Mouse (Mus musculus): ENCODE data around the gene Ctdsp1. TPM values are rescaled to one million over a fixed set of nuclear protein-coding genes. Genes with fewer than 3 reads are reported as not detected.

The Ctdsp1 gene
- polyA plus RNA-seq, 1 experiment: 96.1 TPM

DNA sequence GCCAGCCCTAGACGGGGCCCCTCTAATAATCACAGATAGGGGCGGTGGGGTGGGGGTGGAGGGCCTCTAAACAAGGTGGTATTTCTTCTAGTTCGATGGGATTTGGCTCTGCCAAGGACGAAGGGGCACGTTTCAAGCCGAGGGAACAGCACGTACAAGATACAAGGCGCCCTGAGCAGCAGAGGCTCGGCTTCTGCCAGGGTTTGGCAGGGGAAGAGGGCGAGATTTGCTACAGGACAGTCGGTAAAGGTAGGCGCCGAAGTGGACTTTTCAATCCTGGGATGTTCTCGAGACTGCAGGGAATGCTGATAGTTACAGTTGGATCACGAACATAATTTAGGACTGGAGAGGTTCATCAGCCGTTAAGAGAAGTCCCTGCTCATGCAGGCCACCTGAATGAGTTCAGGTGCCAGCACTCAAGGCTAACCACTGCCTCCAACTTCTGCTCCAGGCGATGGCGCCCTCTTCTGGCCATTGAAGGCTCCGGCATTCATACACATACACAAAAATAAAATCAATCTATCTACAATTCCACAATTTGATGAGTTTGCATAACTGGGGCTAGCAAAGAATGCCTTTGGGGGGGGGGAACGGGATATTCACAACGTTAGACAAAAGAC, 912 bp upstream of the Ctdsp1 start:
- no peak for TF ChIP-seq POLR2A (IDR thresholded peaks at IDR 0.05; ENCODE audit: low read depth, low read length)
- TF ChIP-seq CTCF (IDR thresholded peaks at IDR 0.05; ENCODE audit: extremely low read depth, insufficient read depth, insufficient read length, insufficient replicate concordance): peak; percentile 80
- peaks cover 25% of the 10 kb centered on the region for H3K4me1 ChIP-seq (ENCODE audit: control insufficient read depth, insufficient read depth, insufficient read length)
- H3K27ac ChIP-seq (ENCODE audit: insufficient read depth, low read length): peak overlapping the region; percentile 91
- DNase-seq (ENCODE audit: low read depth in 1 of 2, low spot score in 2 of 2): peak; percentile 64 to 72
- peaks cover 17% of the 10 kb centered on the region for H3K36me3 ChIP-seq (ENCODE audit: control insufficient read depth, insufficient read depth, low read length)
- peak overlapping the region; percentile 23; the same call in 1 of the 2 replicates for H3K4me3 ChIP-seq (ENCODE audit: extremely low read depth, insufficient read depth, insufficient read length)
- H3K27me3 ChIP-seq (ENCODE audit: control insufficient read depth, insufficient read depth, low read length): no peaks in the 10 kb centered on the region
- WGBS: 2% methylated on average over 21 of the region's 21 CpGs

DNA sequence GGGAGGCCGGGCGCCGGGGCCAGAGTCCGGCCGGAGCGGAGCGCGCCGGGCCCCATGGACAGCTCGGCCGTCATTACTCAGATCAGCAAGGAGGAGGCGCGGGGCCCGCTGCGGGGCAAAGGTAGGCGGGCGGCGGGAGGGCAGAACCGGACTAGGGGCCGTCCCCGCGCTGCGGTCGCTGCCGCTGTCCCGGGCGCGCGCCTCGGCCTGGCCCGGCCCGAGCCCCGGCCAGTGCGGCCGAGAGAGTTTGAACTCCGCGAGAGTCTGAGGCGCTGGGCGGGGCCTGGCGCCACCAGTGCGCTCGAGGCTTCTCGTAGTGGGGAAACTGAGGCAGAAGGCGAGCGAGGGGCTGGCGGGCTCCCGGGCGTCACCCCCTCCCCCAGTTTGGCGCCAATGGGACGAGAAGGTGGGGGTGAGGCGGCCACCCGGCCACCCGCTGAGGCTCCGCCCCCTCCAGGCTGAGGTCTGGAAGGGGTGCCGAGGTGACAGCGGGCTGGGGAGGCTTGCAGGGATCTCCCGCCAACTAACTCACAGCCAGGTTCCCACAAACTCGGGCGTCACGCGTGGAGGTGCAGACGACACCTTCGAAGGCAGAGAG, 634 bp downstream of the Ctdsp1 start:
- Histone ChIP-seq H3K36me3 (ENCODE audit: control insufficient read depth, insufficient read depth, low read length) (peaks cover 17% of the 10 kb centered on the region), H3K4me3 (ENCODE audit: extremely low read depth, insufficient read depth, insufficient read length) (peak overlapping the region; percentile 98), H3K27me3 (ENCODE audit: control insufficient read depth, insufficient read depth, low read length) (no peaks in the 10 kb centered on the region), H3K27ac (ENCODE audit: insufficient read depth, low read length) (peak overlapping the region; percentile 98), H3K4me1 (ENCODE audit: control insufficient read depth, insufficient read depth, insufficient read length) (peaks cover 25% of the 10 kb centered on the region)
- TF ChIP-seq CTCF (IDR thresholded peaks at IDR 0.05; ENCODE audit: extremely low read depth, insufficient read depth, insufficient read length, insufficient replicate concordance): no peak
- peak in 1 of 2 experiments; percentile 71 for DNase-seq (ENCODE audit: low read depth in 1 of 2, low spot score in 2 of 2)
- under 1% methylated on average over 58 of the region's 63 CpGs for WGBS

DNA sequence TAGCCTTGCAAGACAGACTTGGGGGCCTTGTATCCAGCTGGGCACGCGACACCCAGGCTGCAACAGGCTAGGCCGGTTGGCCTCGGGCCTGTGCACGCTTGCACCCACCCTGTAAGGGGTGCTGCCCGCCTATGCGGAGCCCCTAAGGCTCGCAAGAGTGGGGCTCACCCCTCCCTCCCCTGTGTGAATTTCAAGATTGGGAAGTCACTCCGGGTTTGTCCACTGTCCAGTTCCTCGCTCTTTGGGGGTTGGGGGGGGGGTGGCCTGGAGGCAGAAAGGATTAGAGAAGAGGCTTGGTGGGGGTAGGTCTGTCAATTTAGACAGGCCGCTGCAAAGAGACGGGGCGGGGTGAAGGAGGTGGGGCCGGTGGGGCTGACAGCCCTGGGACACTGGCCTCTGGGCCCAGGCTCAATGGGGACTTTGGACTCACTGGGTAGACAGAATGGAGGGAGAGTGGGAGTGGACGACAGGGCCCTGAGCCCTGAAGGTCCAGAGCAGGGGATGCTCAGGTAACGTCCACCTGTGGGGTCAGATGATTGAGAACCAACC, 1.2 kb downstream of the Ctdsp1 start:
- H3K27ac ChIP-seq (ENCODE audit: insufficient read depth, low read length): peak overlapping the region; percentile 98
- H3K4me1 ChIP-seq (ENCODE audit: control insufficient read depth, insufficient read depth, insufficient read length): peaks cover 23% of the 10 kb centered on the region
- no peaks in the 10 kb centered on the region for H3K27me3 ChIP-seq (ENCODE audit: control insufficient read depth, insufficient read depth, low read length)
- H3K4me3 ChIP-seq (ENCODE audit: extremely low read depth, insufficient read depth, insufficient read length): peak overlapping the region; percentile 98
- peaks cover 17% of the 10 kb centered on the region for H3K36me3 ChIP-seq (ENCODE audit: control insufficient read depth, insufficient read depth, low read length)
- TF ChIP-seq POLR2A (IDR thresholded peaks at IDR 0.05; ENCODE audit: low read depth, low read length): no peak
- 4% methylated on average over 16 of the region's 16 CpGs for WGBS
- no peak for DNase-seq (ENCODE audit: low read depth in 1 of 2, low spot score in 2 of 2)

DNA sequence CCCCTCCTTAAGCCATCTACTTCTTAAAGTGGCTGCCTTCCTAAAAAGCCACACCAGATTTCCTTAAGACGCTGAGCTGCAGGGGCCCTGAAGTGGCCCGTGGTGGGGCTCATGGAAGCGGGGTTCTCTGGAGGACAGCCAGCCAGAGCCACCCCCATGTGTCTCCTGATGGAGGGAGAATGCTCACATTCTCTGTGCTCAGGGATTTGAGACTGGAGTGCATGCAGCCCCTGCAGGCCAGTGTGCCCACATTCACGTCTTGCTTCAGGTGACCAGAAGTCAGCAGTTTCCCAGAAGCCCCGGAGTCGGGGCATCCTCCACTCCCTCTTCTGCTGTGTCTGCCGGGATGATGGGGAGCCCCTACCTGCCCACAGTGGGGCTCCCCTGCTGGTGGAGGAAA, 1.7 kb downstream of the Ctdsp1 start:
- Histone ChIP-seq H3K36me3 (ENCODE audit: control insufficient read depth, insufficient read depth, low read length) (peaks cover 17% of the 10 kb centered on the region), H3K27me3 (ENCODE audit: control insufficient read depth, insufficient read depth, low read length) (no peaks in the 10 kb centered on the region), H3K27ac (ENCODE audit: insufficient read depth, low read length) (peak overlapping the region; percentile 26; the same call in 1 of the 2 replicates), H3K4me3 (ENCODE audit: extremely low read depth, insufficient read depth, insufficient read length) (peak overlapping the region; percentile 98; the same call in 1 of the 2 replicates), H3K4me1 (ENCODE audit: control insufficient read depth, insufficient read depth, insufficient read length) (peaks cover 18% of the 10 kb centered on the region)
- TF ChIP-seq CTCF (IDR thresholded peaks at IDR 0.05; ENCODE audit: extremely low read depth, insufficient read depth, insufficient read length, insufficient replicate concordance) (no peak), POLR2A (IDR thresholded peaks at IDR 0.05; ENCODE audit: low read depth, low read length) (no peak)
- DNase-seq (ENCODE audit: low read depth in 1 of 2, low spot score in 2 of 2): no peak
- 50% methylated on average over 7 of the region's 7 CpGs for WGBS

DNA sequence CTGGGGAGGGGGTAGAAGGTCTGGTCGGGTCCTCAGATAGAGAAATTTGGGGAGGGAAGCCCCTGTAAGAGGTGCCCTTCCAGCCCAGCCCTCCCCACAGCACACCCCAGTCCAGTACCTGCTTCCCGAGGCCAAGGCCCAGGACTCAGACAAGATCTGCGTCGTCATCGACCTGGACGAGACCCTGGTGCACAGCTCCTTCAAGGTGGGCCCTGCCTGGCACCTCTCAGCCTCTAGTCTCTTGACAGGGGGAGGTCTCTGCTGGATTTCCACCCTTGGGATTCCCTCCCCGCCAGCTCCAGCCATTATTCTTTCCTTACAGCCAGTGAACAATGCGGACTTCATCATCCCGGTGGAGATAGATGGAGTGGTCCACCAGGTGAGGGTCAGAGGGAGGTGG, 2.4 kb downstream of the Ctdsp1 start:
- H3K27me3 ChIP-seq (ENCODE audit: control insufficient read depth, insufficient read depth, low read length): no peaks in the 10 kb centered on the region
- no peak for DNase-seq (ENCODE audit: low read depth in 1 of 2, low spot score in 2 of 2)
- TF ChIP-seq CTCF (IDR thresholded peaks at IDR 0.05; ENCODE audit: extremely low read depth, insufficient read depth, insufficient read length, insufficient replicate concordance) (no peak), POLR2A (IDR thresholded peaks at IDR 0.05; ENCODE audit: low read depth, low read length) (no peak)
- H3K27ac ChIP-seq (ENCODE audit: insufficient read depth, low read length): no peak overlapping the region
- WGBS: 92% methylated on average over 9 of the region's 9 CpGs
- no peak overlapping the region for H3K4me3 ChIP-seq (ENCODE audit: extremely low read depth, insufficient read depth, insufficient read length)
- H3K4me1 ChIP-seq (ENCODE audit: control insufficient read depth, insufficient read depth, insufficient read length): peaks cover 18% of the 10 kb centered on the region
- peaks cover 17% of the 10 kb centered on the region for H3K36me3 ChIP-seq (ENCODE audit: control insufficient read depth, insufficient read depth, low read length)

DNA sequence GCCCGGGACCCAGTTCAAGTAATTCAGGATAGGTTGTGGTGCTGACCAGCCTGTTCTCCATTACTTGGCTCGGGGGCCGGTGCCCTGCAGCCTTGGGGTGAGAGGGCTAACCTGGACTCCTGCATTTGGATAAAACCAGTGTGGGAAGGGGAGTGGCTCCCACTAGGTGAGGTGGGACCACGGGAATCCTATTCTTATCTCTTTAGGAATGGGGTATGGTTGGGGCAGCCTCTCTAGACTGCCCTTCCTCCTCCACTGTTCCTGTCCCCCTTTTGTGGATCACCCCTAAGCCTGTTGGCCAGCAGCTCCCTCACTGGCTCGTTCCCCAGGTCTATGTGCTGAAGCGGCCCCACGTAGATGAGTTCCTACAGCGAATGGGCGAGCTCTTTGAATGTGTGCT, 3.0 kb downstream of the Ctdsp1 start:
- no peak for DNase-seq (ENCODE audit: low read depth in 1 of 2, low spot score in 2 of 2)
- Histone ChIP-seq H3K36me3 (ENCODE audit: control insufficient read depth, insufficient read depth, low read length) (peaks cover 17% of the 10 kb centered on the region), H3K4me3 (ENCODE audit: extremely low read depth, insufficient read depth, insufficient read length) (no peak overlapping the region), H3K27ac (ENCODE audit: insufficient read depth, low read length) (no peak overlapping the region), H3K27me3 (ENCODE audit: control insufficient read depth, insufficient read depth, low read length) (no peaks in the 10 kb centered on the region), H3K4me1 (ENCODE audit: control insufficient read depth, insufficient read depth, insufficient read length) (peaks cover 15% of the 10 kb centered on the region)
- 95% methylated on average over 9 of the region's 9 CpGs for WGBS
- TF ChIP-seq POLR2A (IDR thresholded peaks at IDR 0.05; ENCODE audit: low read depth, low read length) (no peak), CTCF (IDR thresholded peaks at IDR 0.05; ENCODE audit: extremely low read depth, insufficient read depth, insufficient read length, insufficient replicate concordance) (no peak)

DNA sequence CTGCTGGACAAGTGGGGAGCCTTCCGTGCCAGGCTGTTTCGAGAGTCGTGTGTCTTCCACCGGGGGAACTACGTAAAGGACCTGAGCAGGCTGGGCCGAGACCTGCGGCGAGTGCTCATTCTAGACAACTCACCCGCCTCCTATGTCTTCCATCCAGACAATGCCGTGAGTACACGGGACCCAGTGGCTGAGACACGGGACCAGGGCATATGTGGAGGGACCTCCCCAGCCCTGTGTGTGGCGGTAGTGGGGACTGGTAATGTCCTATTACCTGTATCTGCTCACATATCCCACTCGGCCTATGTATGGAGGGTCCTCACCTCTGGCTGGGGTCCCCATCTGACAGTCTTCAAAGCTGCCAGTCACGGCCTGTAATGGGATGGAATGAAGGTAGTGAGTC, 3.5 kb downstream of the Ctdsp1 start:
- WGBS: 97% methylated on average over 15 of the region's 15 CpGs
- H3K27ac ChIP-seq (ENCODE audit: insufficient read depth, low read length): no peak overlapping the region
- peaks cover 10% of the 10 kb centered on the region; the same call in 1 of the 2 replicates for H3K4me1 ChIP-seq (ENCODE audit: control insufficient read depth, insufficient read depth, insufficient read length)

More for the DNA sequence above, 3.5 kb downstream of the Ctdsp1 start:
- TF ChIP-seq CTCF (IDR thresholded peaks at IDR 0.05; ENCODE audit: extremely low read depth, insufficient read depth, insufficient read length, insufficient replicate concordance): no peak
- Histone ChIP-seq H3K36me3 (ENCODE audit: control insufficient read depth, insufficient read depth, low read length) (peaks cover 17% of the 10 kb centered on the region), H3K27me3 (ENCODE audit: control insufficient read depth, insufficient read depth, low read length) (no peaks in the 10 kb centered on the region), H3K4me3 (ENCODE audit: extremely low read depth, insufficient read depth, insufficient read length) (no peak overlapping the region)
- DNase-seq (ENCODE audit: low read depth in 1 of 2, low spot score in 2 of 2): no peak

All from spleen, adult 2 months (tissue).